Mouse (Mus musculus): ENCODE measurements around the gene 1700030J22Rik. TPM values are rescaled to one million over a fixed set of nuclear protein-coding genes. Genes with fewer than 3 reads are reported as not detected.

1700030J22Rik gene
- 0.66 and 0.83 TPM in 2 replicates for polyA plus RNA-seq (2014; fragmentation: Nextera tagmentation; extraction: Ambion mirVana)

DNA sequence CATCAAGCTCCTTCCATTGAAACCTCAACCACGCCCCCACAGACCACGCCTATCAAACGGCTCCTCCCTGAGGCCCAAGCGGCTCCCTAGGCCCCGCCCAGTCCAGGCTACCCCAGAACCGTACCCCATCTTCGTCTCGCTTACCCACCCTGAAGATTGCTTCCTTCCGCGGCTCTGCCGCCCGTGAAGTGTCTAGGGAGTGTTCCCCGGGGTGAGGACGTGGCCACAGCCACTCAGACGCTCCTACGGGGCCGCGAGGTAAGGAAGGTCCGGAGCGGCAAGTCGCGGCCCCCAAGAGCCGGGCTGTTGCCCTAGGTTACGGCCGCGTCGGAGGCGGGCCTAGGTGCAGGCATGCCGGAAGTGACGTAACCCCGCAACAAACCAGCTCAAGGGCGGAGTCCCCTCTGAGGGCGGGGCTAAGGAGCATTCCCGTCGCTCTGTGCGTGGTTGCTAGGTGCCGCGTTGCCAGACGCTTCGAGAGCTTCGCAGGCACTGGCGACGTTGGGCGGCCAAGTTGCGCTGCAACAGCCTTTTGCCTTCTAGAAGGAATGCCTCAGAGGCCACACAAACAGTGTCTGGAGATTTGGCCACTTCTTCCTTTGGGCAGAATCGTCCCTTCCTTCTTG lies at the start of gene 1700030J22Rik:
Gene 1700030J22Rik (minus strand): TSS at position 329 of the 626 bp plus-strand sequence.
- Histone ChIP-seq H3K27me3 (ENCODE audit: control insufficient read depth, insufficient read depth, low read length) (no peaks in the 10 kb centered on the region), H3K36me3 (ENCODE audit: control insufficient read depth, insufficient read depth, low read length) (no peaks in the 10 kb centered on the region; the same call in 1 of the 2 replicates), H3K4me1 (ENCODE audit: control insufficient read depth, insufficient read depth, low read length) (peaks cover 2% of the 10 kb centered on the region; the same call in 1 of the 2 replicates), H3K4me2 (peak within 1 kb of the TSS; percentile 80), H3K9me3 (replicated peaks; ENCODE audit: control insufficient read depth, low read length) (no peaks in the 10 kb centered on the region), H3K27ac (ENCODE audit: low read depth, low read length) (no peak within 1 kb of the TSS), H3K9ac (ENCODE audit: low read depth, low read length) (peak within 1 kb of the TSS; percentile 69), H3K4me3 (ENCODE audit: low read depth, low read length) (peak within 1 kb of the TSS; percentile 91)
- under 1% methylated on average over 46 of the region's 46 CpGs for WGBS (ENCODE audit: insufficient replicate concordance)
- ATAC-seq (replicated peaks; ENCODE audit: insufficient number of reproducible peaks, low FRiP score, low TSS enrichment), result peak; percentile 99

DNA sequence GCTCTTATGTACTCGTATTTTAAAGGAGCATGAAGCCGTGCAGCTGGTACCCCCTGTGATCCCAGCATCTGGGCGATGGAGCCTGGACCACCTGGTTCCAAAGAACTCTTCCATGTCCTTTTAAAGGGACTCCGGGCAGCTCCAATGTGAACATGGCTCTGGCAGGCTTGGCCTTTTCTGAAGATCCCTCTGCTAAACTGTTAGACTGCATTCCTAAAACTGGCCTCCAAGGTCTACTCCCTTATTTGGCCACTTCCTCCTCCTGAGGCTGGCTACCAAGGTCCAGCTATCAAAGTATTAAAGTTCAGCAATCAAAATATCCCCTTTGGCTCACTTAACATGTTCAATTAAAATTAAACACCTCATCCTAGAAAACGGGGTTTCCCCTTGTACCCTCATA lies 48.8 kb upstream of the 1700030J22Rik start:
- no peak overlapping the region for H3K4me2 ChIP-seq
- no peak overlapping the region for H3K27ac ChIP-seq (ENCODE audit: low read depth, low read length)
- 84% methylated on average over 5 of the region's 5 CpGs for WGBS (ENCODE audit: insufficient replicate concordance)
- H3K4me3 ChIP-seq (ENCODE audit: low read depth, low read length), result no peak overlapping the region
- H3K4me1 ChIP-seq (ENCODE audit: control insufficient read depth, insufficient read depth, low read length), result no peaks in the 10 kb centered on the region
- H3K27me3 ChIP-seq (ENCODE audit: control insufficient read depth, insufficient read depth, low read length), result no peaks in the 10 kb centered on the region
- H3K36me3 ChIP-seq (ENCODE audit: control insufficient read depth, insufficient read depth, low read length), result no peaks in the 10 kb centered on the region
- no peaks in the 10 kb centered on the region for H3K9me3 ChIP-seq (replicated peaks; ENCODE audit: control insufficient read depth, low read length)
- no peak for ATAC-seq (replicated peaks; ENCODE audit: insufficient number of reproducible peaks, low FRiP score, low TSS enrichment)
- H3K9ac ChIP-seq (ENCODE audit: low read depth, low read length), result no peak overlapping the region

DNA sequence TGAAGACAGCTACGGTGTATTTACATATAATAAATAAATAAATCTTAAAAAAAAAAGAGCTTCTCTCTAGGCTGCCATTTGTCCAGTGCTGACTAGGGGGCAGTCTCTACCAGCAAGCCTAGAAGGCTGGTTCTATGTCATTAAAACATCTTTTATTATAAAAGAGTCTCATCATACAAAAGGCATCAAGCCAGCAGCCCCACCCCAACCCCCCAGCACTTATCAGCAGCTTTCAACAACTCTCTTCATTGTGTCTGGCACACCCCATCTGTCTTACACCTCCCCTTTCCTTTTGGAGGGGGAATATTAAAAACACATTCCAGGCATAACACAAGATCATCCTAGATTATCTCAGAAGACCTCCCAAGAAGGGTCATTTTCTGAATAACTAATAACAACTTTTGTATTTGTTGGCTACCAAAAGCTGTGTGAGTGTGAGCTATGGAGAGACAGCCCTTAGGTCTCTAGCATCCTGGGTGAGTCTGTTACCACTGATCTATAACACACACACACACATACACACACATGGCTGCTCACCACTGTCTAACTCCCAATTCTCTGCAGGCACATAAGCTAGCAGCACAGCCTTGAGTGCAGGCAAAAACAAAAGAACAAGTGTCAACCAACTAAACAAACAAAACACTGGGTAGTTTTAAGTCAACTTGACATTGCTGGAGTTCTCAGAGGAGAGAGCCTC lies 43.7 kb upstream of the 1700030J22Rik start:
- no peaks in the 10 kb centered on the region for H3K4me1 ChIP-seq (ENCODE audit: control insufficient read depth, insufficient read depth, low read length)
- no peak overlapping the region for H3K4me3 ChIP-seq (ENCODE audit: low read depth, low read length)
- H3K4me2 ChIP-seq, result no peak overlapping the region
- WGBS (ENCODE audit: insufficient replicate concordance), result 71% methylated on average over 1 of the region's 1 CpGs
- H3K36me3 ChIP-seq (ENCODE audit: control insufficient read depth, insufficient read depth, low read length), result no peaks in the 10 kb centered on the region
- H3K9me3 ChIP-seq (replicated peaks; ENCODE audit: control insufficient read depth, low read length), result no peaks in the 10 kb centered on the region
- no peaks in the 10 kb centered on the region for H3K27me3 ChIP-seq (ENCODE audit: control insufficient read depth, insufficient read depth, low read length)
- H3K9ac ChIP-seq (ENCODE audit: low read depth, low read length), result no peak overlapping the region
- ATAC-seq (replicated peaks; ENCODE audit: insufficient number of reproducible peaks, low FRiP score, low TSS enrichment), result no peak
- H3K27ac ChIP-seq (ENCODE audit: low read depth, low read length), result no peak overlapping the region

DNA sequence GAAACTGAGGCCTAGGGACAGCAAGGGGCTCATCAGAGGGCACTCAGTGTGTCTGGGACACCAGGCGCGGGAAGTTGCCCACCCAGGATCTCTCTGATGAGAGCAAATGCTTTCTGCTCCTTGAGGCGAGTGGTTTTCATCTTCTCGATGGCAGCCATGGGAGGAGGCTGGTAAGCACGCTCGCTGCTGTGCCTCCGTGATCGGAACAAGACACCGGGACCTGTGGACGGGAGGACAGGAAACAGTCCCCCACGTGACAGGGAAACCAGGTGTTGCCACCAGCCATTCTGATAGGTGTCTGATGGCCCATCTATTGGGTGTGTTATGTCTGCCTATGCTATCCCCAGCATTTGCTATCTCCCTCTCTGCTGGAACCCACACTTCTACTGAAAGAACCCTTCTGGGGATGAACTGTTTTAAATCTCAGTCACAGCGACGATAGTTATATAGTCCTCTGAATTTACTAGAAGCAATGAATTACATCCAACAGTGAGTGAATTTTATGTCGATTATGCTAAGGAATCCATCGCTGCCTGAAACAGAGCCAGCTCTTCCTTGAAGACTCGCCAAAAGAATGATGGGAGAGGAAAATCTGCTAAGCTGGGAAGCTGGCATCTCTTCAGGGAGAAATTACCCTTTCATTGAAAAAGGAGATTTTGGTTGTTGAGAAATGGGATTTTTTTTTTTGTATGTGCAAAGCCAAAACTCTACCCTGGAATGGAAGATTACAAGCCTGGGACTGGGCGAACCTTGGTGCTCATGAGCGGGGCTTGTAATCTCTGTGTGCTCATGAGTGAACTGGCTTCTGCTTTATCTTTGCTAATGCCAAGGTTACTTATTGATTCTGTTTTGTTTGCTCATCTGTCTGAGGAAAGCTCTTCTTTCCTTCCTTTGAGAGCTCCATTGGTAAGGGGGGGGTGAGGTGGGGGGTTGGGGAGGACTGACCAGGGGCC lies 40.8 kb upstream of the 1700030J22Rik start:
- no peak overlapping the region for H3K4me3 ChIP-seq (ENCODE audit: low read depth, low read length)
- H3K27me3 ChIP-seq (ENCODE audit: control insufficient read depth, insufficient read depth, low read length), result peaks cover 2% of the 10 kb centered on the region; the same call in 1 of the 2 replicates
- H3K27ac ChIP-seq (ENCODE audit: low read depth, low read length), result no peak overlapping the region
- ATAC-seq (replicated peaks; ENCODE audit: insufficient number of reproducible peaks, low FRiP score, low TSS enrichment), result no peak
- 76% methylated on average over 18 of the region's 18 CpGs for WGBS (ENCODE audit: insufficient replicate concordance)
- no peaks in the 10 kb centered on the region for H3K4me1 ChIP-seq (ENCODE audit: control insufficient read depth, insufficient read depth, low read length)
- no peaks in the 10 kb centered on the region for H3K36me3 ChIP-seq (ENCODE audit: control insufficient read depth, insufficient read depth, low read length)
- no peak overlapping the region for H3K4me2 ChIP-seq
- H3K9me3 ChIP-seq (replicated peaks; ENCODE audit: control insufficient read depth, low read length), result no peaks in the 10 kb centered on the region
- no peak overlapping the region for H3K9ac ChIP-seq (ENCODE audit: low read depth, low read length)

GRCm38 (mm10) chr8:117017896-117018295 lies 39.1 kb upstream of the 1700030J22Rik start:
- ATAC-seq (replicated peaks; ENCODE audit: insufficient number of reproducible peaks, low FRiP score, low TSS enrichment), result no peak
- WGBS (ENCODE audit: insufficient replicate concordance), result 89% methylated on average over 4 of the region's 4 CpGs
- Histone ChIP-seq H3K9me3 (replicated peaks; ENCODE audit: control insufficient read depth, low read length) (no peaks in the 10 kb centered on the region), H3K4me1 (ENCODE audit: control insufficient read depth, insufficient read depth, low read length) (no peaks in the 10 kb centered on the region), H3K36me3 (ENCODE audit: control insufficient read depth, insufficient read depth, low read length) (no peaks in the 10 kb centered on the region), H3K9ac (ENCODE audit: low read depth, low read length) (no peak overlapping the region), H3K27me3 (ENCODE audit: control insufficient read depth, insufficient read depth, low read length) (peaks cover 2% of the 10 kb centered on the region; the same call in 1 of the 2 replicates), H3K4me2 (no peak overlapping the region), H3K4me3 (ENCODE audit: low read depth, low read length) (no peak overlapping the region), H3K27ac (ENCODE audit: low read depth, low read length) (no peak overlapping the region)

GRCm38 (mm10) chr8:117017006-117017405 lies 38.2 kb upstream of the 1700030J22Rik start:
- Histone ChIP-seq H3K36me3 (ENCODE audit: control insufficient read depth, insufficient read depth, low read length) (no peaks in the 10 kb centered on the region), H3K27ac (ENCODE audit: low read depth, low read length) (no peak overlapping the region), H3K4me3 (ENCODE audit: low read depth, low read length) (no peak overlapping the region), H3K9ac (ENCODE audit: low read depth, low read length) (no peak overlapping the region), H3K9me3 (replicated peaks; ENCODE audit: control insufficient read depth, low read length) (no peaks in the 10 kb centered on the region), H3K27me3 (ENCODE audit: control insufficient read depth, insufficient read depth, low read length) (peaks cover 2% of the 10 kb centered on the region; the same call in 1 of the 2 replicates), H3K4me2 (no peak overlapping the region), H3K4me1 (ENCODE audit: control insufficient read depth, insufficient read depth, low read length) (no peaks in the 10 kb centered on the region)
- no peak for ATAC-seq (replicated peaks; ENCODE audit: insufficient number of reproducible peaks, low FRiP score, low TSS enrichment)
- WGBS (ENCODE audit: insufficient replicate concordance), result 58% methylated on average over 8 of the region's 8 CpGs

- no peak for ATAC-seq (replicated peaks; ENCODE audit: insufficient number of reproducible peaks, low FRiP score, low TSS enrichment)
- Histone ChIP-seq H3K9me3 (replicated peaks; ENCODE audit: control insufficient read depth, low read length) (no peaks in the 10 kb centered on the region), H3K4me2 (no peak overlapping the region), H3K9ac (ENCODE audit: low read depth, low read length) (no peak overlapping the region), H3K4me1 (ENCODE audit: control insufficient read depth, insufficient read depth, low read length) (no peaks in the 10 kb centered on the region), H3K27ac (ENCODE audit: low read depth, low read length) (no peak overlapping the region), H3K4me3 (ENCODE audit: low read depth, low read length) (no peak overlapping the region), H3K27me3 (ENCODE audit: control insufficient read depth, insufficient read depth, low read length) (peaks cover 2% of the 10 kb centered on the region; the same call in 1 of the 2 replicates), H3K36me3 (ENCODE audit: control insufficient read depth, insufficient read depth, low read length) (no peaks in the 10 kb centered on the region)
- 46% methylated on average over 4 of the region's 4 CpGs for WGBS (ENCODE audit: insufficient replicate concordance)
Measured at GRCm38 (mm10) chr8:117015670-117016069, 36.9 kb upstream of the 1700030J22Rik start.

DNA sequence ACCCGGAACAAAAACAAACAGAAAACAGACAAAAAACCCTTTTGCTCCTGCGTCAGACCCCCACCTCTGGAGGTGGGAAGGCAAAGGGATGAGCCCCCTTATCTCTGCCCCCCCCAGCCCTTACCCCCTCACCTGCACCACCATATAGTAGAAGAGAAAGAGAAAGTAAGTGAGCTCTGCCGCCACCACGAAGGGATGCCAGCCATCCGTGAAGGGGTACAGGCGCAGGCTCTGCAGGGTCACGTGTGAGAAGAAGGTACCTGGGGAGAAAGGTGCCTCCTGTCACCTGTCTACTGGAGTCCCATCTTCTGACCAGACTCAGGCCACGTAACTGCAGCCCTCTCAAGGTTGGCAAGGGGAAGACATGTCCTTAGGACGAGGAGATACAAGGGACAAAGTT lies 32.6 kb upstream of the 1700030J22Rik start:
- no peak overlapping the region for H3K27ac ChIP-seq (ENCODE audit: low read depth, low read length)
- no peaks in the 10 kb centered on the region for H3K4me1 ChIP-seq (ENCODE audit: control insufficient read depth, insufficient read depth, low read length)
- H3K9ac ChIP-seq (ENCODE audit: low read depth, low read length), result no peak overlapping the region
- no peak overlapping the region for H3K4me3 ChIP-seq (ENCODE audit: low read depth, low read length)
- H3K27me3 ChIP-seq (ENCODE audit: control insufficient read depth, insufficient read depth, low read length), result peaks cover 2% of the 10 kb centered on the region; the same call in 1 of the 2 replicates
- 83% methylated on average over 9 of the region's 9 CpGs for WGBS (ENCODE audit: insufficient replicate concordance)
- no peaks in the 10 kb centered on the region for H3K36me3 ChIP-seq (ENCODE audit: control insufficient read depth, insufficient read depth, low read length)
- ATAC-seq (replicated peaks; ENCODE audit: insufficient number of reproducible peaks, low FRiP score, low TSS enrichment), result no peak
- no peaks in the 10 kb centered on the region for H3K9me3 ChIP-seq (replicated peaks; ENCODE audit: control insufficient read depth, low read length)
- H3K4me2 ChIP-seq, result no peak overlapping the region

All from heart, embryonic 11.5 days (tissue).